In genomic region chr7:132803962-132804361, GRCm38 (mm10) we compare ENCODE assay signal across 8 mouse cellular contexts. TPM values are rescaled to one million over a fixed set of nuclear protein-coding genes. Genes with fewer than 3 reads are reported as not detected.
A peak's percentile ranks its signal among the peaks of the same experiment; 100 is the strongest.
DNase-seq lines count a peak whose midpoint lies in the region; ATAC-seq and TF ChIP-seq lines count a peak whose summit lies in the region.

No protein-coding gene starts in this region.

- peaks cover 78% of the 10 kb centered on the region for H3K4me1 ChIP-seq in lung, adult 2 months (ENCODE audit: control insufficient read depth, insufficient read depth, low read length)
- peaks cover 90% of the 10 kb centered on the region for H3K4me1 ChIP-seq in brown adipose tissue, adult 24 weeks (ENCODE audit: control insufficient read depth, insufficient read depth, insufficient read length, low read length)
- H3K4me1 ChIP-seq in forebrain, embryonic 12.5 days: peaks cover 53% of the 10 kb centered on the region

- no peaks in the 10 kb centered on the region for H3K27me3 ChIP-seq in forebrain, embryonic 12.5 days

- 31% methylated on average over 3 of the region's 3 CpGs for WGBS in lung, adult 2 months
- WGBS in forebrain, embryonic 12.5 days: 83% methylated on average over 3 of the region's 3 CpGs

- no peak overlapping the region for H3K9ac ChIP-seq in forebrain, embryonic 12.5 days

- no peak overlapping the region for H3K4me3 ChIP-seq in lung, adult 2 months (replicated peaks; ENCODE audit: extremely low read depth, low read depth, low read length)
- no peak overlapping the region for H3K4me3 ChIP-seq in brown adipose tissue, adult 24 weeks (ENCODE audit: insufficient read depth, low read depth, low read length)
- no peak overlapping the region for H3K4me3 ChIP-seq in forebrain, embryonic 12.5 days (replicated peaks)

- ATAC-seq in forebrain, embryonic 12.5 days (ENCODE audit: low FRiP score): no peak

- no peak for TF ChIP-seq CTCF in lung, adult 2 months (IDR thresholded peaks at IDR 0.05; ENCODE audit: insufficient read depth, low read length)

- peaks cover 11% of the 10 kb centered on the region for H3K36me3 ChIP-seq in forebrain, embryonic 12.5 days (replicated peaks)

- H3K27ac ChIP-seq in brown adipose tissue, adult 24 weeks (replicated peaks; ENCODE audit: low read depth, low read length): peak overlapping the region; percentile 94
- no peak overlapping the region for H3K27ac ChIP-seq in forebrain, embryonic 12.5 days

- H3K4me2 ChIP-seq in forebrain, embryonic 12.5 days: no peak overlapping the region

- H3K9me3 ChIP-seq in forebrain, embryonic 12.5 days: no peaks in the 10 kb centered on the region

- TF ChIP-seq POLR2A in lung, adult 2 months (IDR thresholded peaks at IDR 0.05; ENCODE audit: borderline replicate concordance, extremely low read depth, low read depth, low read length): no peak

- DNase-seq in lung, adult 2 months: peak; percentile 14
- DNase-seq in lung, postnatal 14 days: no peak
- DNase-seq in induced T-regulatory cell, adult 2 months (ENCODE audit: low read depth): peak; percentile 93
- DNase-seq in naive thymus-derived CD4-positive, alpha-beta T cell, adult 2 months (ENCODE audit: low read depth): peak; percentile 80
- no peak for DNase-seq in layer of hippocampus, adult 9-11 months
- DNase-seq in urinary bladder, adult 18-20 months (ENCODE audit: low spot score in 2 of 2): no peak

RNA-seq across cellular contexts. Expression of gene Fam53b, which starts 9.7 kb away (rescaled TPM):
- 79.4 and 80.3 TPM in 2 replicates for polyA plus RNA-seq in lung, adult 2 months (2012; rRNA removed)
- polyA plus RNA-seq in brown adipose tissue, adult 24 weeks (2012; ENCODE audit: insufficient read depth, insufficient read length, missing spikeins): 44.1 and 50.2 TPM in 2 replicates
- 41.7 and 47.7 TPM in 2 replicates for polyA plus RNA-seq in forebrain, embryonic 12.5 days (2016; fragmentation: Nextera tagmentation; extraction: Ambion mirVana)

RNA-seq across cellular contexts. Expression of gene Eef1akmt2, which starts 48.5 kb away (rescaled TPM):
- 6.3 and 7.8 TPM in 2 replicates for polyA plus RNA-seq in lung, adult 2 months (2012; rRNA removed)
- 28.0 and 35.9 TPM in 2 replicates for polyA plus RNA-seq in brown adipose tissue, adult 24 weeks (2012; ENCODE audit: insufficient read depth, insufficient read length, missing spikeins)
- 93.6 and 93.7 TPM in 2 replicates for polyA plus RNA-seq in forebrain, embryonic 12.5 days (2016; fragmentation: Nextera tagmentation; extraction: Ambion mirVana)

RNA-seq across cellular contexts. Expression of gene Abraxas2, which starts 55.1 kb away (rescaled TPM):
- polyA plus RNA-seq in lung, adult 2 months (2012; rRNA removed): 7.8 and 12.2 TPM in 2 replicates
- polyA plus RNA-seq in brown adipose tissue, adult 24 weeks (2012; ENCODE audit: insufficient read depth, insufficient read length, missing spikeins): 24.7 and 25.6 TPM in 2 replicates
- polyA plus RNA-seq in forebrain, embryonic 12.5 days (2016; fragmentation: Nextera tagmentation; extraction: Ambion mirVana): 37.2 and 38.7 TPM in 2 replicates

Comparison
In these comparisons a context has a peak if more than half of its experiments do, and no peak if none do; other contexts are left out.
1. DNase-seq: peak in lung, adult 2 months (single experiment), induced T-regulatory cell, adult 2 months (single experiment) and naive thymus-derived CD4-positive, alpha-beta T cell, adult 2 months (single experiment); none in lung, postnatal 14 days (single experiment), layer of hippocampus, adult 9-11 months (single experiment) and urinary bladder, adult 18-20 months (0 of 2).